Mouse (Mus musculus) stomach, embryonic 16.5 days (tissue): ENCODE measurements at regions not wholly inside any gene's neighbourhood (a gene's known extent, or its start where the extent isn't known, plus 50 kb on each side); places are given as distances from the start of the nearest gene placed in this dataset. TPM values are rescaled to one million over a fixed set of nuclear protein-coding genes. Genes with fewer than 3 reads are reported as not detected.

Experiments
- ATAC-seq: fragments of 200-750 bp; cut with Nextera tagmentation; 2 replicates; pipeline ENCODE4 v1.8.0; 2017; ENCODE audit warnings: moderate number of reproducible peaks, moderate TSS enrichment; ENCODE audit not compliant: insufficient read depth, low FRiP score
- H3K27ac ChIP-seq: fragments of 300-500 bp; sonication (generic); 2 replicates; pipeline ENCODE4 v1.5.1; 2014; ENCODE audit warnings: low read length
- H3K27me3 ChIP-seq: fragments of 300-500 bp; sonication (generic); 2 replicates; pipeline ENCODE4 v1.6.1; 2014; ENCODE audit warnings: low read length, control low read depth, mixed read lengths; ENCODE audit not compliant: control insufficient read depth, insufficient read depth
- H3K36me3 ChIP-seq: fragments of 300-500 bp; sonication (generic); 2 replicates; pipeline ENCODE4 v1.6.1; 2014; ENCODE audit warnings: low read length; ENCODE audit not compliant: control insufficient read depth, insufficient read depth
- H3K4me1 ChIP-seq: fragments of 300-500 bp; sonication (generic); 2 replicates; pipeline ENCODE4 v1.6.1; 2014; ENCODE audit warnings: low read length, control low read depth, mixed read lengths; ENCODE audit not compliant: control insufficient read depth, insufficient read depth
- H3K4me2 ChIP-seq: fragments of 300-500 bp; sonication (generic); 2 replicates; pipeline ENCODE4 v1.6.1; 2014; ENCODE audit warnings: low read depth, low read length, mixed read lengths
- H3K4me3 ChIP-seq: fragments of 300-500 bp; sonication (generic); replicated peaks from 2 replicates; pipeline ENCODE4 v1.5.1; 2014; ENCODE audit warnings: mild to moderate bottlenecking, low read length
- H3K9ac ChIP-seq: fragments of 300-500 bp; sonication (generic); 2 replicates; pipeline ENCODE4 v1.6.1; 2014; ENCODE audit warnings: low read length
- H3K9me3 ChIP-seq: fragments of 300-500 bp; sonication (generic); replicated peaks from 2 replicates; pipeline ENCODE4 v1.6.1; 2016; ENCODE audit warnings: low read length, control low read depth; ENCODE audit not compliant: control insufficient read depth
- WGBS: fragments of 180-500 bp; shearing (Covaris S2); extraction: QIAGEN DNeasy Blood & Tissue Kit; methylation state at CpG from one replicate; pipeline ENCODE4 v1.1.7; 2014; 5-methylcytosine and 5-hydroxymethylcytosine counted together
- microRNA-seq: library from miRNA; unstranded; fragments of <30 nt; microRNA quantifications from one replicate; pipeline ENCODE4, GENCODE M21; 2016

GRCm38 (mm10) chr16:77675885-77676597 lies 74.1 kb upstream of the Gm11146 start:
- no peaks in the 10 kb centered on the region for H3K36me3 ChIP-seq
- 75% methylated on average over 6 of the region's 6 CpGs for WGBS
- H3K27me3 ChIP-seq, result no peaks in the 10 kb centered on the region
- no peak overlapping the region for H3K9ac ChIP-seq
- H3K27ac ChIP-seq, result no peak overlapping the region
- no peaks in the 10 kb centered on the region for H3K9me3 ChIP-seq
- H3K4me1 ChIP-seq, result no peaks in the 10 kb centered on the region
- no peak overlapping the region for H3K4me2 ChIP-seq
- H3K4me3 ChIP-seq, result no peak overlapping the region
- no peak for ATAC-seq

- H3K4me2 ChIP-seq, result no peak overlapping the region
- no peak overlapping the region for H3K27ac ChIP-seq
- no peak for ATAC-seq
- no peaks in the 10 kb centered on the region for H3K27me3 ChIP-seq
- H3K9me3 ChIP-seq, result no peaks in the 10 kb centered on the region
- no peaks in the 10 kb centered on the region for H3K4me1 ChIP-seq
- 80% methylated on average over 2 of the region's 2 CpGs for WGBS
- H3K36me3 ChIP-seq, result no peaks in the 10 kb centered on the region
- H3K4me3 ChIP-seq, result no peak overlapping the region
- no peak overlapping the region for H3K9ac ChIP-seq
Measured at GRCm38 (mm10) chr16:77671253-77671652, 69.4 kb upstream of the Gm11146 start.

DNA sequence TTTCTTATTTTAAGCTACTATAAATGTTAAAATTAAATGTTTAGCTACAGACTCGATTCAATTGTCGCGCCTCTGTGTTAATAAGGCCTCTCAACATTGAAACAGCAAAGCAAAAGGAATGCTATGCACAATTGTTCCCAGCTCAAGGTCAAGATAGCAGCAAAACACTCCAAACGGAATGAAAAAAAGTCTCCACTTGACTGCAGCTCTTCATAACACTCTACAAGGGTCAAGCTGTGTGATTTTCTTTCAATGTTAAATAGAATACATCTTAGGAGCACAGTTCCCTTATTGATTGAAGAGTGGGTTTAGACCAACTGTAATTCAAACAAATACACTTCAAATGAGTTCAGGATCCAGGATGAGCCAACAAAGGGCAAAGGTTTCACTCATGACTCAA lies 63.9 kb upstream of the Gm11146 start:
- Histone ChIP-seq H3K27me3 (no peaks in the 10 kb centered on the region), H3K9me3 (no peaks in the 10 kb centered on the region), H3K4me1 (peaks cover 4% of the 10 kb centered on the region; the same call in 1 of the 2 replicates), H3K27ac (no peak overlapping the region), H3K4me3 (no peak overlapping the region), H3K36me3 (no peaks in the 10 kb centered on the region), H3K4me2 (no peak overlapping the region), H3K9ac (no peak overlapping the region)
- no peak for ATAC-seq
- 81% methylated on average over 4 of the region's 4 CpGs for WGBS

DNA sequence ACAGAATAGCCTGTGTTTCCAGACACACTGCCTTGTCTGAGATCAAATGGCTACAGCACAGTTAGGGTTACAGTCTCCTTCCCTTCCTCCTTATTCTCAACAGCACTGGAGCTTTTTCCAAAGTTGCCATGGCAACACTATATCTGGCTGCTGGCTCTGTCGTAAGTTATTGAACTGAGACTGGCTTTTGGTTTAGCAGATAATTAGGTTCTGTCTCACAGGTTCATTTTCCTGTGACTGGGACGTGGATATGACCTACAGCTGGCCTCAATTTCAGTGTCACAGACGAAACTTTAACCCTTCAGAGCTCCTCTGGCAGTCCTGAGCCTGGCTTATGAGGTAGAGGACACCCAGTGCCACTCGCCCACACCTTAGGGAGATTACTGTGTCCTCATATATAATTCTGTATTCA lies 60.2 kb upstream of the Gm11146 start:
- Histone ChIP-seq H3K4me2 (no peak overlapping the region), H3K9ac (no peak overlapping the region), H3K4me1 (peaks cover 4% of the 10 kb centered on the region; the same call in 1 of the 2 replicates), H3K9me3 (no peaks in the 10 kb centered on the region), H3K27ac (no peak overlapping the region), H3K4me3 (no peak overlapping the region), H3K36me3 (no peaks in the 10 kb centered on the region), H3K27me3 (no peaks in the 10 kb centered on the region)
- ATAC-seq, result no peak
- 41% methylated on average over 4 of the region's 4 CpGs for WGBS

DNA sequence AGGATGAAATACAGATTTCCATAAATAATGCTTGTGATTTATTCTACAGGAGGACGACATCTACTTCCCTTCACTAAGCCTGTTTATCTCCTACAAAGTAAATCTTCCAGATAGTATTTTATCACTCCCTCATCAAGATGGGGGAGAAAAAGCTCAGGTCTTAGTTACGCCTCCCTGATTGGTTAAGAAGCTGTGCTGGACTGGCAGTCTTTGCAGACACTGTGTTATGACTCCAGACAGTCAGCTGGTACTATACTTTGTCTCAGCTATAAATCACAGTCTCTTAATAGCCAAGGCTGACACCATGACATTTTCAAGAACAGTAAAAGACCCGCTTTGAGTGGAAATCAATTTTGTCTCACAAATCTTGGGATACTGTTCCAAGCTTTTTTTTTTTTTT lies 51.4 kb upstream of the Gm11146 start:
- Histone ChIP-seq H3K36me3 (no peaks in the 10 kb centered on the region), H3K4me1 (peaks cover 3% of the 10 kb centered on the region; the same call in 1 of the 2 replicates), H3K4me3 (no peak overlapping the region), H3K9ac (no peak overlapping the region), H3K4me2 (no peak overlapping the region), H3K9me3 (no peaks in the 10 kb centered on the region), H3K27ac (no peak overlapping the region), H3K27me3 (no peaks in the 10 kb centered on the region)
- no peak for ATAC-seq
- 48% methylated on average over 3 of the region's 3 CpGs for WGBS

Small RNA genes lying in the stretch of these regions (microRNA-seq; reads per million reads assigned to microRNA genes)
- not detected for gene Gm25025
